In genomic region chr4:40872129-40872528, GRCm38 (mm10) we compare ENCODE assay signal across 33 mouse cellular contexts. TPM values are rescaled to one million over a fixed set of nuclear protein-coding genes. Genes with fewer than 3 reads are reported as not detected.
"Had no signal": no experiment of that assay in that cellular context is flagged by ENCODE, and none has a peak within 500 bp of the region (broad histone marks: within the 10 kb centered on the region; RNA-seq: fewer than 3 reads in every experiment).

No protein-coding gene starts in this region.

- H3K27ac ChIP-seq: hindbrain, embryonic 10.5 days; hindbrain, embryonic 12.5 days; hindbrain, embryonic 14.5 days; intestine, embryonic 15.5 days; layer of hippocampus, adult 2 months; left cerebral cortex, adult 2 months; limb, embryonic 10.5 days; limb, embryonic 12.5 days; liver, embryonic 12.5 days had no signal

- DNase-seq: gastrocnemius, postnatal 25 days; heart, adult 18-20 months; heart, postnatal 10 days; heart, postnatal 4 days; kidney, adult 18-20 months; kidney, postnatal 10 days; kidney, postnatal 25 days; kidney, postnatal 4 days; liver had no signal

- H3K4me2 ChIP-seq: heart, embryonic 12.5 days; hindbrain, embryonic 12.5 days; hindbrain, embryonic 14.5 days; intestine, embryonic 15.5 days; limb, embryonic 12.5 days; liver, embryonic 12.5 days had no signal

- H3K4me3 ChIP-seq: heart, embryonic 12.5 days; hindbrain, embryonic 10.5 days; hindbrain, embryonic 12.5 days; intestine, embryonic 15.5 days; layer of hippocampus, adult 2 months; left cerebral cortex, adult 2 months; limb, embryonic 10.5 days; limb, embryonic 12.5 days; liver, embryonic 12.5 days had no signal

- H3K9ac ChIP-seq: heart, embryonic 12.5 days; hindbrain, embryonic 12.5 days; hindbrain, embryonic 14.5 days; intestine, embryonic 15.5 days; limb, embryonic 12.5 days; liver, embryonic 12.5 days had no signal

- H3K36me3 ChIP-seq: heart, embryonic 12.5 days; hindbrain, embryonic 10.5 days; hindbrain, embryonic 12.5 days; intestine, embryonic 15.5 days; limb, embryonic 10.5 days; limb, embryonic 12.5 days; liver, embryonic 12.5 days had no signal

- H3K9me3 ChIP-seq: heart, embryonic 12.5 days; hindbrain, embryonic 10.5 days; hindbrain, embryonic 12.5 days; intestine, embryonic 15.5 days; limb, embryonic 10.5 days; limb, embryonic 12.5 days; liver, embryonic 12.5 days had no signal

- H3K27me3 ChIP-seq: heart, embryonic 12.5 days; hindbrain, embryonic 12.5 days; intestine, embryonic 15.5 days; limb, embryonic 12.5 days; liver, embryonic 12.5 days had no signal

- ATAC-seq: forebrain, embryonic 16.5 days; hindbrain, embryonic 16.5 days; inflammation-experienced regulatory T-cells, adult 6 months; intestine, embryonic 15.5 days; intestine, postnatal 0 days; liver, embryonic 12.5 days had no signal

RNA-seq across cellular contexts. Expression of gene Spink4, which starts 47.7 kb away (rescaled TPM):
- total RNA-seq: gastrocnemius, adult 8-10 months; gastrocnemius, postnatal 25 days; gastrocnemius, postnatal 4 days; granulocyte monocyte progenitor cell, adult 5-6 weeks; heart, adult 18-20 months; layer of hippocampus, adult 2 months; layer of hippocampus, postnatal 10 days; layer of hippocampus, postnatal 25 days; left cerebral cortex, adult 2 months; left cerebral cortex, postnatal 14 days; left cerebral cortex, postnatal 36 days had no signal
- polyA plus RNA-seq: forebrain, embryonic 16.5 days; frontal cortex, adult 2 months; hindbrain, embryonic 10.5 days; hindbrain, embryonic 12.5 days; hindbrain, embryonic 14.5 days; hindbrain, embryonic 16.5 days; inflammation-experienced regulatory T-cells, adult 6 months; kidney, embryonic 14.5 days; kidney, embryonic 16.5 days; limb, embryonic 10.5 days; limb, embryonic 12.5 days had no signal
